Mouse (Mus musculus): ENCODE data around the gene Rmdn3. TPM values are rescaled to one million over a fixed set of nuclear protein-coding genes. Genes with fewer than 3 reads are reported as not detected.
A peak's percentile ranks its signal among the peaks of the same experiment; 100 is the strongest.

Rmdn3 gene
- polyA plus RNA-seq, 1 experiment from 2014 or later, result 37.9 TPM

DNA sequence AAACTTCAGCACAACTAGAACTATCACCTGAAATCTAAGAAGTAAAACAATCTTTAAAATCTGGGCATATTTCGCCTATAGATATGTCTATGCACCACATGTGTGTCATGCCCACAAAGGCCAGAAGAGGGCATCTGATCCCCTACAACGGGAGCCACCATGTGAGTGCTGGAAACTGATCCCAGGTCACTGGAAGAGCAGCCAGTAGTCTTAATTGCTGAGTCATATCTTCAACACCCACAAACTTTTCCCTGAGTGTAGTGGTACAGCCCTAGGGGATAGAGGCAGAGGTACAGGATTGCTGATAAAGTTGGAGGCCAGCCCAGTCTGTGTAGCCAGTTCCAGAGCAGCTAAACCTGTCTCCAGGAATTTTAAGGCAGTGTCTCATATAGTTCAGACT, 11.6 kb downstream of the Rmdn3 start:
- Histone ChIP-seq H3K27me3 (no peaks in the 10 kb centered on the region), H3K9me3 (no peaks in the 10 kb centered on the region), H3K9ac (no peak overlapping the region), H3K4me2 (no peak overlapping the region), H3K27ac (no peak overlapping the region), H3K36me3 (peaks cover 87% of the 10 kb centered on the region), H3K4me3 (no peak overlapping the region), H3K4me1 (no peaks in the 10 kb centered on the region)
- no peak for ATAC-seq (ENCODE audit: borderline replicate concordance, extremely low read depth, low FRiP score, low TSS enrichment)
- 80% methylated on average over 2 of the region's 2 CpGs for WGBS

DNA sequence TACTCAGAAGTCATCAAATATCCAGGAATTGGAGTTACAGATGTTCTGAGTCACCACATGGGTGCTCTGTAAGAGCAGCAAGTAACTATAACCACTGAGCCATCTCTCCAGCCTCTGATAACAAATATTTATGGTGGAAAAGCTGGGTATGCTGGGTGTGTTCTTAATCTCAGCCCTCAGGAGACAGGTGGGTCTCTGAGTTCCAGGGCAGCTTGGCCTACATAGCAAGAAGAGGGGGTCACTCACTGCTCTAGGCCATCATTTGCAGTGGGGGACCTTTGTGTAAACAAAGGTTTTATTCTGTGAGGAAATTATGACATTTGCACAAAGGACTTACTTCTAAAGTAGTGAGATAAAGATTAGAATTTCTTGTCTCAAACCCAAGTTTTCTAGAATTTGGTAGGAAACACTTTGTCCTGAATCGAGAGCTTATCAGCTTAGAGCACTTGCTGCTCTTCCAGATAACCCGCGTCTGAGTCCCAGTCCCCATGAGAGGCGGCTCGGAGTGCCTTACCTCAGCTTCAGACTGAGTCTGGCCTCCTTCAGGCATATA, 20.4 kb downstream of the Rmdn3 start:
- ATAC-seq (ENCODE audit: borderline replicate concordance, extremely low read depth, low FRiP score, low TSS enrichment), result no peak
- Histone ChIP-seq H3K9me3 (no peaks in the 10 kb centered on the region), H3K4me3 (no peak overlapping the region), H3K36me3 (peaks cover 78% of the 10 kb centered on the region), H3K4me2 (no peak overlapping the region), H3K27me3 (no peaks in the 10 kb centered on the region), H3K27ac (no peak overlapping the region), H3K9ac (no peak overlapping the region), H3K4me1 (no peaks in the 10 kb centered on the region)
- WGBS, result 68% methylated on average over 5 of the region's 5 CpGs

DNA sequence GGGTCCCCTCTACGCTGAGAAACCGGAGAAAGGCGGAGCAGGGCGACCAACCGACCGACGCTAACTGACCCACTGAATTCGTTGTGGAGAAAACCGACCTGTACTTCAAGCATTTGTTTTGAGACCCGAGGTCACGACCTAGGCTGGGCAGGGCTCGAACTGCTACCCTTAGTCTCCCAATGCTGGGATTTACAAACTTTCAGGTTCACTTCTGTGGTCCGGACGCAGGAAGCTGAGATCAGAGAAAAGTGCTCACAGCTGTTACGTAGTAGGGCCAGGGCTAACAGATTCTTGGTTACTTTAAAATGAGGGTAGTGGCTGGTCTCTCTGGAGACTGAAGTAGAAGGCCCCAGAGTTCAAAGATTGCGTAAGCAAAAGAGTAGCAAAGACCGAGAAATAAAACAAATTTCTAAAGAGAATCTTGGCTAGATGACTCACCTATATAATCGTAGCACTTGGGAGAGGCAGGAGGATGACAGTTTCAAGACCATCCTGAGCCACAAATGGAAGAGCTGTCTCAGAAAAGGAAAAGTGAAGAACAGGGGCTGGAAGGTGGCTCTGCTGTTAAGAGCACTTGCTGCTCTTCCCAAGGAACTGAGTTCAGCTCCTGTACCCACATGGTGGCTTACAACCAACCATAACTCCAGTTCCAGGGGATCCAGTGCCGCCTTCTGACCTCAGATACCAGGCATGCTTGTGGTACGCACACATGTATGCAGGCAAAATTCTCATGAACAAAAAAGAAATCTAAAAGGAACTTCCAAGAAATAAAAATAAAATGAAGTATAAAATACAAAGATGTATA, 43.5 kb downstream of the Rmdn3 start:
- Histone ChIP-seq H3K27me3 (no peaks in the 10 kb centered on the region), H3K36me3 (peaks cover 22% of the 10 kb centered on the region), H3K9me3 (no peaks in the 10 kb centered on the region), H3K4me1 (peaks cover 19% of the 10 kb centered on the region), H3K4me3 (peak overlapping the region; percentile 88), H3K9ac (peak overlapping the region; percentile 66), H3K4me2 (peak overlapping the region; percentile 95), H3K27ac (peak overlapping the region; percentile 97)
- WGBS, result 9% methylated on average over 20 of the region's 20 CpGs
- no peak for ATAC-seq (ENCODE audit: borderline replicate concordance, extremely low read depth, low FRiP score, low TSS enrichment)

DNA sequence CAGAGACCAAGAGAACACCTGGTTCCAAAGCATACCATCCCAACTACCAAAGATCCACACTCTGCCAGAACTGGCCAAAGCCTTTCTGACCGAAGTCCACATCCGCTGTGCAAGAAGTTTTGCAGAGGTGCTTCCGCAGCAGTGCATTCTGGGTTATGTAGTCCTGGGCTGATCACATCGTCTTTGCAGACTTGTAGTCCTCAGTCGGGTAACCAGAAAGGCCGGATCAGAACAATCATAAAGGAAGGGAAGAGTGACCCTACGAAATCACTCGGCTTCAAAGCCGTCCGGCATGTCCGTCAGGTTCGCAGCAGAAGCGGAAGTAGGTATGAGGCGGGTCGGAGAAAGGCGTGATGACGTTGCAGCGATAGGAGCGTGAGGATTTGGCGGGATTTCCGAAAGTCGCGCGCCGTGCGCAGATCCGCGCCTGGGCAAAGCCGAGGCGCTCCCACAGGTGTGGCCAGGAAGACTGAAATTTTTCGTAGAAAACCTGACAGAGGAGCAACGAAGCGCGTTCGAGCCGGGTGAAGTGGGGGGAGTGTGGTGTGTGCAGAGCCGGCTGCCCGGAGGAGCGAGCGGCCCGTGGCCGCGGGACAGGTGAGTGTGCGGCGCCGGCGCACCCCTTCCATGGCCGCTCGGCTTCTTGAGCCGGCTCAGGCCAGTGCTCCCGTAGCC, 44.3 kb downstream of the Rmdn3 start, which contains the start of gene Rad51:
Rad51 (plus strand) TSS at position 356 of the 675 bp plus-strand sequence.
- under 1% methylated on average over 51 of the region's 51 CpGs for WGBS
- H3K4me3 ChIP-seq, result peak within 1 kb of the TSS; percentile 88
- H3K9ac ChIP-seq, result peak within 1 kb of the TSS; percentile 66
- ATAC-seq (ENCODE audit: borderline replicate concordance, extremely low read depth, low FRiP score, low TSS enrichment), result peak; percentile 92
- no peaks in the 10 kb centered on the region for H3K9me3 ChIP-seq
- H3K4me2 ChIP-seq, result peak within 1 kb of the TSS; percentile 95
- peaks cover 16% of the 10 kb centered on the region for H3K36me3 ChIP-seq
- no peaks in the 10 kb centered on the region for H3K27me3 ChIP-seq
- peaks cover 19% of the 10 kb centered on the region for H3K4me1 ChIP-seq
- H3K27ac ChIP-seq, result peak within 1 kb of the TSS; percentile 97

DNA sequence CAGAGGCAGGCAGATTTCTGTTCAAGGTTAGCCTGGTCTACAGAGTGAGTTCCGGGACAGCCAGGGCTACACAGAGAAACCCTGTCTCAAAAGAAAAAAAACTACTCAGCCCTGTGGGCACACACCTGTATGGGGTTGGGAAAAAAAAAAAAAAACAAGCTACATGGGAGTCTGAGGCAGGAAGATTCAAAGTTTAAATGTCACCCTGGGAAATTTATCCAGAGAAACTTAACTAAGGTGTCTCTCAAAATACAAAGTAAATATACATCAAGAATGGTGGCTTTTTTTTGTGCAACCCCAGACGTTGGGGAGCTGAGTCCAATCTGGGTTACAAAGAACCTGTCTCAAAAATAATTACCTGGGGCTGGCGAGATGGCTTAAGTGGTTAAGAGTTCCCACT, 45.8 kb downstream of the Rmdn3 start:
- no peak overlapping the region for H3K27ac ChIP-seq
- 82% methylated on average over 3 of the region's 3 CpGs for WGBS

DNA sequence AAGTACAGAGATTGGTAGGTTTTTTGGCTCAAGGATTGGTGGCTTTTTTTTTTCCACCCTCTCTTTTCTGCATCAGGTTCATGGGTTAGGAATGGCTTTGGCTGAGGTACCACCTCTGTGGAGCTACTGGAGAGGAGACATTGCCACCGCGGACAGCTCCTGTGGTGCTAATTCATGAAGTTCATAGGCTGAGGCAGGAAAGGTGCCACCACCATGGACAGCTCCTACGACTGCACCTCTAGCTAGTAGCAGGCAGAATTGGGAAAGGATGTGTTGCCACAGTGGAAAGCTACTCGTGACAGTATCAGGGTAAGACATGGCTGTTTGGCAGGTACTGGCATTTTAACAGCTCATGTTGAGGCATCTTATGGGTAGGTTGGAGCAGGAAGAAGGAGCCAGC, 48.3 kb downstream of the Rmdn3 start:
- ATAC-seq (ENCODE audit: borderline replicate concordance, extremely low read depth, low FRiP score, low TSS enrichment), result no peak
- Histone ChIP-seq H3K9ac (no peak overlapping the region), H3K4me1 (peaks cover 9% of the 10 kb centered on the region), H3K9me3 (no peaks in the 10 kb centered on the region), H3K4me2 (no peak overlapping the region), H3K36me3 (peaks cover 14% of the 10 kb centered on the region), H3K27me3 (no peaks in the 10 kb centered on the region), H3K27ac (no peak overlapping the region), H3K4me3 (no peak overlapping the region)
- 51% methylated on average over 4 of the region's 4 CpGs for WGBS

More for the DNA sequence above, 45.8 kb downstream of the Rmdn3 start:
- Histone ChIP-seq H3K4me2 (no peak overlapping the region), H3K27me3 (no peaks in the 10 kb centered on the region), H3K4me1 (peaks cover 19% of the 10 kb centered on the region), H3K36me3 (peaks cover 9% of the 10 kb centered on the region; the same call in 1 of the 2 replicates), H3K4me3 (no peak overlapping the region), H3K9me3 (no peaks in the 10 kb centered on the region), H3K9ac (no peak overlapping the region)
- no peak for ATAC-seq (ENCODE audit: borderline replicate concordance, extremely low read depth, low FRiP score, low TSS enrichment)

DNA sequence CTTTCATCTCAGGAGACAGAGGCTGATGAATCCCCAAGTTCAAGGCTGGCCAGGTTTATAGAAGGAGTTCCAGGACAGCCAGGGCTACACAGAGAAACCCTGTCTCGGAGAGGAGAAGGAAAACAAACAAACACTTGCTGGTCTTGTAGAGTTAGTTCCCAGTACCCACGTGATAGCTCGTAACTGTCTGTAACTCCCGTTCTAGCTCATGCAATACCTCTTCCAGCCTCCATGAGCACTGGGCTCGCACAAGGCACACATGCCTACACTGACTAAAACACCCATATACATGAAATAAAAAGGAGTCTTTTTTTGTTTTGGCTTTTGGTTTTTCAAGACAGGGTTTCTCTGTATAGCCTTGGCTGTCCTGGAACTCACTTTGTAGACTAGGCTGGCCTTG, 50.3 kb downstream of the Rmdn3 start:
- H3K27ac ChIP-seq, result no peak overlapping the region
- H3K4me2 ChIP-seq, result no peak overlapping the region
- no peaks in the 10 kb centered on the region for H3K9me3 ChIP-seq
- H3K4me1 ChIP-seq, result peaks cover 2% of the 10 kb centered on the region; the same call in 1 of the 2 replicates
- no peak for ATAC-seq (ENCODE audit: borderline replicate concordance, extremely low read depth, low FRiP score, low TSS enrichment)
- WGBS, result 68% methylated on average over 5 of the region's 5 CpGs
- H3K4me3 ChIP-seq, result no peak overlapping the region
- peaks cover 33% of the 10 kb centered on the region for H3K36me3 ChIP-seq
- no peak overlapping the region for H3K9ac ChIP-seq
- no peaks in the 10 kb centered on the region for H3K27me3 ChIP-seq

DNA sequence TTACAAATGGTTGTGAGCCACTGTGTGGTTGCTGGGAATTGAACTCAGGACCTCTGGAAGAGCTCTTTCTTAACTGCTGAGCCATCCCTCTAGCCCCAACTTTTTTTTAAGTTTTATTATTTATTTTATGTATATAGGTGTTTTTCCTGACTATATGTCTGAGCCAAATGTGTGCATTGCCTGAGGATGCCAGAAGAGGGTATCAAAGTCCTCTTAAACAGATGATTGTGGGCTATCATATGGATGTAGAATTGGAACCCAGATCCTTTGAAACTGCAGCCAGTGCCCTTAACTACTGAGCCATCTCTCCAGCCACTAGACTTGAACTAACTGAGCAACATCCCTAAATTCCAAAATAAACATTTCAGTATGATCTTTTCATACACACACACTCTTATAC, 55.3 kb downstream of the Rmdn3 start:
- Histone ChIP-seq H3K27ac (no peak overlapping the region), H3K4me2 (no peak overlapping the region), H3K9me3 (no peaks in the 10 kb centered on the region), H3K36me3 (peaks cover 49% of the 10 kb centered on the region), H3K4me3 (no peak overlapping the region), H3K9ac (no peak overlapping the region), H3K27me3 (no peaks in the 10 kb centered on the region), H3K4me1 (no peaks in the 10 kb centered on the region)
- no peak for ATAC-seq (ENCODE audit: borderline replicate concordance, extremely low read depth, low FRiP score, low TSS enrichment)

Other genes starting within 250 kb of the Rmdn3 start
- gene Chst14, start 230.5 kb downstream of the Rmdn3 start, polyA plus RNA-seq (2015; fragmentation: Nextera tagmentation; extraction: Ambion mirVana), result 31.7 and 35.2 TPM in 2 replicates
- 22.7 and 24.3 TPM in 2 replicates for gene Ccdc32, start 127.6 kb downstream of the Rmdn3 start, polyA plus RNA-seq (2015; fragmentation: Nextera tagmentation; extraction: Ambion mirVana)
- gene Rpusd2, start 122.2 kb downstream of the Rmdn3 start, polyA plus RNA-seq (2015; fragmentation: Nextera tagmentation; extraction: Ambion mirVana), result 3.3 and 4.1 TPM in 2 replicates
- 64.0 and 70.3 TPM in 2 replicates for gene Knl1, start 109.9 kb downstream of the Rmdn3 start, polyA plus RNA-seq (2015; fragmentation: Nextera tagmentation; extraction: Ambion mirVana)
- 57.4 and 61.5 TPM in 2 replicates for gene Rad51, start 44.2 kb downstream of the Rmdn3 start, polyA plus RNA-seq (2015; fragmentation: Nextera tagmentation; extraction: Ambion mirVana)
- gene Gchfr, start 10.7 kb upstream of the Rmdn3 start, polyA plus RNA-seq (2015; fragmentation: Nextera tagmentation; extraction: Ambion mirVana), result 22.1 and 28.6 TPM in 2 replicates
- gene Gm14137, start 17.5 kb upstream of the Rmdn3 start, polyA plus RNA-seq (2015; fragmentation: Nextera tagmentation; extraction: Ambion mirVana), result 0.45 and 0.48 TPM in 2 replicates
- gene Zfyve19, start 51.6 kb upstream of the Rmdn3 start, polyA plus RNA-seq (2015; fragmentation: Nextera tagmentation; extraction: Ambion mirVana), result 42.6 and 53.4 TPM in 2 replicates
- gene Dnajc17, start 51.8 kb upstream of the Rmdn3 start, polyA plus RNA-seq (2015; fragmentation: Nextera tagmentation; extraction: Ambion mirVana), result 18.8 and 19.5 TPM in 2 replicates
- gene Ppp1r14d, start 72.9 kb upstream of the Rmdn3 start, polyA plus RNA-seq (2015; fragmentation: Nextera tagmentation; extraction: Ambion mirVana), result 0.49 and 0.79 TPM in 2 replicates
- gene Spint1, start 80.3 kb upstream of the Rmdn3 start, polyA plus RNA-seq (2015; fragmentation: Nextera tagmentation; extraction: Ambion mirVana), result 30.6 and 31.9 TPM in 2 replicates
- 1.3 and 1.6 TPM in 2 replicates for gene Rhov, start 114.2 kb upstream of the Rmdn3 start, polyA plus RNA-seq (2015; fragmentation: Nextera tagmentation; extraction: Ambion mirVana)
- gene Vps18, start 131.7 kb upstream of the Rmdn3 start, polyA plus RNA-seq (2015; fragmentation: Nextera tagmentation; extraction: Ambion mirVana), result 18.3 and 19.1 TPM in 2 replicates
- gene Dll4, start 168.8 kb upstream of the Rmdn3 start, polyA plus RNA-seq (2015; fragmentation: Nextera tagmentation; extraction: Ambion mirVana), result 13.6 and 14.7 TPM in 2 replicates
- 0.59 and 1.1 TPM in 2 replicates for gene Chac1, start 194.2 kb upstream of the Rmdn3 start, polyA plus RNA-seq (2015; fragmentation: Nextera tagmentation; extraction: Ambion mirVana)